Mouse (Mus musculus): ENCODE data around the gene Dclk2.

The Dclk2 gene

GRCm38 (mm10) chr3:86887512-86887911, 33.1 kb downstream of the Dclk2 start:
- no peak for DNase-seq

GRCm38 (mm10) chr3:86885180-86885579, 35.5 kb downstream of the Dclk2 start:
- DNase-seq, result no peak

GRCm38 (mm10) chr3:86884481-86884880, 36.2 kb downstream of the Dclk2 start:
- no peak for DNase-seq

GRCm38 (mm10) chr3:86883985-86884384, 36.7 kb downstream of the Dclk2 start:
- DNase-seq, result no peak

- no peak for DNase-seq
Observed at GRCm38 (mm10) chr3:86875912-86876311, 44.7 kb downstream of the Dclk2 start.

DNA sequence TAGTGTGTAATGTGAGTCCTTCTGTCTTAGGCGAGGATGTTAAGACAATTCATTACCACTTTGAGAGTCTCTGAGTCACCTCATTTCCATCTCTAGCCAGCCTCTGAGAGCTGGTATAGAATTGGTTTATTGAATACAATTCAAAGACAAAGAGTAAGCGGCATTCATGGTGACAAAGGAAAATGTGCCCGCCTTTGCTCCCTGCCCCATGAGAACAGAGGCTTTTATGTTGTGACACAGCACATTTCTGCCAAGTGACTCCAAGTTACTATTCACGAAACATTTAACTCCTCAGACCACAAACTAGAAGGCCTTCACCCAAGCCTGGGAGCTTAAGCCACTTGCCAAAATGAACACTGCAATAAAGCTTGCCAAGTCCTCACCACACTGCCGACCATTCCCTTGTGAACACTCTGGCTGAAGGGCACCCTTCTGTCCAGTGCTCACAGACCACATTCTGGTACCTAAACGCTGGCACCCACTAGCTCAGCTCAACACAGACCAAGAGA, 47.5 kb downstream of the Dclk2 start:
- DNase-seq, result no peak

GRCm38 (mm10) chr3:86870952-86871351, 49.7 kb downstream of the Dclk2 start:
- DNase-seq, result no peak

GRCm38 (mm10) chr3:86870411-86870810, 50.2 kb downstream of the Dclk2 start:
- no peak for DNase-seq

DNA sequence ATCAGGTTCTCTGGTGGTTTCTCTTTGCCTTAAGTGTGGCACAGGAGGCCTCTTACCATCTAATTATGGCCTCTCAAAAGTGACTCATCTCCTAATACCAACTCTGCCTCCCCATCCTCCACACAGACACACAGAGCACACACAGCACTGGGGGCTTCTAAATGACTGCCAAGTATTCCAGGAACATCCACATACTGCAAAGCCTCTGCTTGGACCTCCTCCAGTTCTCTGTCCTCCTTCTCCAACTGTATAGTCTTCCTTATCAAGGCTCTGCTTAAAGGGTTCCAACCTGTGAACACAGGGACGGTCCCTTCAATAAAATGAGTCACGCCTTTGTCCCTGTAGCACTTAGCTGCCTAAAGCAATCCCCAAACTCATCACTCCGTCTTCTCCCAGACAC, 51.9 kb downstream of the Dclk2 start:
- DNase-seq, result no peak

DNA sequence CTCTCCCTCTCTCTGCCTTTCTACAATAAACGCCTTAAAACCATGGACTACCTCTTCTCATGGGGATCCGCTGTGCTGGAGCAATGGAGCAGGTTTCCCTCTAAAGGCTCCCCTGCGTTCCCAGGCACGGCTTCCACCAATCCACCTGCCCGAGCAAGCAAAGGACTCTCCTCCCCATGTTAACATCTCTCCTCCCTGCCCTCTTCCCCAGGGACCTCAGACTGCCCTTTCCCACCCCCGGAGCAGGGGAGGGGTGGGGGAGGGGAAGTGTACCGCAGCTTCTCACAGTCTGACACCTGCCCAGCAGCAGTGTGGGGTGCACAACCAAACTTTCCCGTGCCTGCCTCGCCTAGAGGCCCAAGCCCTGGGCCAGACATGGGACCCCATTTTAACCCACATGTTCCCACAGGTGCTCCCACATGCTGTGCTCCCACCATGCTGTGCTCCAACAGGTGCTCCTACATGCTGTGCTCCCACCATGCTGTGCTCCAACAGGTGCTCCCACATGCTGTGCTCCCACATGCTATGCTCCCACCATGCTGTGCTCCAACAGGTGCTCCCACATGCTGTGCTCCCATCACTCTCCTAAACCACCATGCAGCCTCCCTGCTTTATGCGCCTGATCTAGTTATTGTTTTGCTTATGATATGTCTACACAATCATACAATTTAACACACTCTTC, 57.2 kb downstream of the Dclk2 start:
- no peak for DNase-seq

GRCm38 (mm10) chr3:86862939-86863311, 57.7 kb downstream of the Dclk2 start:
- no peak for DNase-seq

DNA sequence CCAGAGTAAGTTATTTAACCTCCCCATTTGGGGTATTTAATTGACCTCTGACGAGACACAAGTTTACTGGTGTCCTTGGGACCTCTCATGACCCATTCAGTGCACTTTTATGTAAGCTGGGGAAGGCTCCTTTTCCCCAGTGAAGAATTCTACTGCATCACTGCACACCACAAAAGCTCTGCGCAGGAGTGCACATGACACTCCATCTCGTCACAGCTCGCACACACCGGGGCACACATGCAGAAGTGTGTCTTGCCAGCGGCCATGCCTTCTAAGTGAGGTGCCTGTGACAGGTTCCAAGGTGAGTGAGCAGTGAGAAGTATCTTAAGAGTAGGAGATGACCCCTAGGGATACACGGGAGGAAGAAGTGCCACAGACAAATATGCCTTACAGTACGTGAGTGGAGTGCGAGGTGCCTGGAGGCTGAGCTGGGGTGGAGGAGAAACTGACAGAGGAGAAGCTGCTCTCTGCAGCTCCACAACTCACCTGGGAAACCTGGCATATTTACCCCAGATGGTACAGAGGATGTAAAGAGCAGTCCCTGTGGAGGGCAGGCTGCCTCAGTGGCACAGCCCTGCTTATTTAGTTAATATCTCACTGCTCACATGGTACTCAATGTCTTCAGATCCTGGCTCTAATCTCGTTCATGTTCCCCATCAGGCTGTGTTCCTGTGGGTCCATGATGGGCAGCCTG, 58.3 kb downstream of the Dclk2 start:
- DNase-seq, result no peak

DNA sequence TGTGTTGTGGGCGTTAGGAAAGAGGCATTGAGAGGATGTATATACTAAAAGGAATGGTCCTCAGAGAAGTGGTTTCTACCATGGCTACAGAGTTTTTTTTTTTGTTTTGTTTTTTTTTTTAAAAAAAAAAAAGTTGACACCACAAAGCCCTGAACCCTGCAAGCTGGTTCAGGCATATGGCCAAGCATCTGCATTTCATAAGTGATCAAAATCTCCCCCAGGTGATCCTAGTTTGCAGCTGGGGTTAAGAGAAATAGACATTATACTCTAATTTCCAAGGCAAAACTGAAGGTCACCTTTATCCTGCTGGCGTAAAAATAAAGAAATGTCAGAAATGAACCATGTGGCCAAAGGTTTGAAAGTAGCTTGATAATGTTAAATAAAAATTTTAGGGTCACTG, 60.9 kb downstream of the Dclk2 start:
- no peak for DNase-seq

DNA sequence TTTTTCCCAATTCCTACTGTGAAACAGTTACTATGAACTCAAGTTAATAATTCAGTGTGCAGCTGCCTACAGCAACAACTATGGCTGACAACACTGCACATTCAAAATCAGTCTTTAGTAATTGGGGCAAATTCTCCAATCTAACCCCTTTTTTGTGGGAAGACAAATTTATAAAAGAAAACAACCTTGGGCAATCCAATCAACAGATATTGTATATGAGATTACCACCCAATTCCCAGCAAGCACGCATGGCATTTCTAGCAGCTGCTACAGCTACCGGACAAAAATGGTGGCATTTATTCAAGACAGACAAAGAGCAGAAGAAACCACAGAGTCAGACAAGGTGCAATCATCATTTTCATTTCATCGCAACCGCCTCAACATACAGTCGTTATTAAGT, 62.0 kb downstream of the Dclk2 start:
- no peak for DNase-seq

DNA sequence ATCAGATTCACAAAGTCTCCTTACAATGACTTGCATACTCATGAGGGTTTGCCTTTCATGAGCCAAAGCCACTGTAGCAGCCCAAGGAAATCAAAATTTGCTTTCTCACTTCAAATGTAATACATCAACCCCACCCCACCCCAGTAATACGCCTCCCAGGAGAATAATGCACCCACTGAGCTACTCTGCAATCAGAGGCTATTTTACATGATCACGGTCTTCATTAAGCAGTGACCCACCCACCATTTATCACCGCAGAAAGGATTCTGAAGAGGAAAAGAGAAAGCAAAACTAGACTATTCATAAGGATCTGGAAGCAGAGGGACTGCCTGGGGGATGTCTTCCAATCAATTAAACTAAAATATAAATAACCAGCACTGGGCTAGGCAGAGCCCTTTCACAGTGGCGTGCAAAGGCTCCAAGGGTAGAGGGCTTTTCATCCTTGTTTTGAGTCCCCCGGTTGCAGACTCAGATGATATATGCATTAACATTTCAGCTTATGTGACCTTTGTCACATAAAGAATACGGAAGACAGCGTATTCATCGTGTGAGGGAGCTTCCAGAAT, 62.7 kb downstream of the Dclk2 start:
- DNase-seq, result no peak

- no peak for DNase-seq
Observed at GRCm38 (mm10) chr3:86852867-86853266, 67.8 kb downstream of the Dclk2 start.

DNA sequence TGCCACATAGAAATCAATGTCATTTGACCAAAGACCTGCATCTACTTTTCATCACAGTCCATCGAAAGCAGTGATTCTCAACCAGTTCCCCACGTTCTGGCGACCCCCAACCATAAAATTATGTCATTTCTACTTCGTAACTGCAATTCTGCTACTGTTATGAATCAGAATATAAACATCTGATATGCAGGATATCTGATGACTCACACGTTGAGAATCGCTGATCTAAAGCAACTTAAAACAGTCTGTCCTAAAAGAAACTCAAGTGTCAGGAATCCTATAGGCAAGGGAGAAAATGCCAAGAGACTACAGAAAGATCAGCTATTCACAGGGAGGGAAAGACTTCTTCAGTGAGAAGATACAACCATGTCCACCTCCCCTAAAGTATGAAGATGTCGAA, 69.5 kb downstream of the Dclk2 start:
- DNase-seq, result no peak

- DNase-seq, result peak; percentile 69
Observed at GRCm38 (mm10) chr3:86850394-86851030, 70.1 kb downstream of the Dclk2 start.

- no peak for DNase-seq
Observed at GRCm38 (mm10) chr3:86849337-86849736, 71.3 kb downstream of the Dclk2 start.

GRCm38 (mm10) chr3:86847536-86847935, 73.1 kb downstream of the Dclk2 start:
- no peak for DNase-seq

DNA sequence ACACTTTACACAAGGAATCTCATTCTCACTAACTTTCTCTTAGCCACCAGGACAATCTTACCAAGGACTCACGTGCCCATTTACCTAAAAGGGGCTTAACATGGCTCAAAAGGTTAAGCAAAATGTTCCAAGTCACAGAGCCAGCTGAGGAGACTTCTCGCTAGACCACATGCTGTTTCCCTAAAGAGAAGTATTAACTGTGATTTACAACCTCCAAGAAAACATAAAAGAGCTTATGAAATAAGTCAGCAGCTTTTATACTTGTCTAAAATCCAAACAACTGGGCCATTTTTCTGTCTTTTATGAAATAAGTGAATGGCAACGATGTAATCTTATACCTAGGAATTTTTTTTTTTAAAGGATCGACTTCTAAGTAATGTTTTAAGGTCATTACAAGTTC, 74.6 kb downstream of the Dclk2 start:
- DNase-seq, result no peak

DNA sequence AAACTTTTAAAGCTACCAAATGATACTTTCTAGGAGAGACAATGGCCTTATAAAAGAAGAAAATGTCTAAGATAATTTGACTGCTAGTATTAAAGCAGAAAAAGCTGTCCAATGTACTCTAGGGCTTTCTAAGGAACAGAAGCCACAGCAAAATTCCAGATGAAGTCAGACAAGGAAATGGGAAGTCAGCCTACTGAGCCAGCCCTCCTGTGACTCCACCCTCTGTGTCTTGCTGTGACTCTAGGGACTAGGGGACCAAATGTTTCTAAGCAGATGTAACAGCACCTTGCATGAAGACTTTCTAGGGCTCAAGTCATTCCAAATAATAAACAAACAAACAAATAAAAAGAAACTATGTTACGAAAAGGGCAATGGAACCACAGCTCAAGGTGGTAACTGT, 75.1 kb downstream of the Dclk2 start:
- DNase-seq, result no peak

GRCm38 (mm10) chr3:86844804-86845481, 75.7 kb downstream of the Dclk2 start:
- no peak for DNase-seq
